Mouse (Mus musculus) cerebellum, adult 2 months (tissue): ENCODE measurements around the gene Timm17b.

ENCODE experiments used
- CTCF ChIP-seq: fragments of 200-500 bp; IDR thresholded peaks from 2 replicates; pipeline ENCODE4 v1.5.1; 2011; ENCODE audit warnings: low read depth, mild to moderate bottlenecking, control low read depth, low read length, moderate library complexity, borderline replicate concordance; ENCODE audit not compliant: insufficient read depth
- POLR2A ChIP-seq: fragments of 200-500 bp; IDR thresholded peaks from 2 replicates; pipeline ENCODE4 v1.6.1; 2011; ENCODE audit warnings: low read length, control low read depth, borderline replicate concordance; ENCODE audit not compliant: insufficient read depth

- TF ChIP-seq CTCF (no peak), POLR2A (no peak)
Measured at GRCm38 (mm10) chrX:7922032-7922431, 22.9 kb downstream of the Timm17b start.
